Mouse (Mus musculus) monocyte, adult 2 months (primary cell): ENCODE measurements around the gene 1700066M21Rik.

Experiments used
- DNase-seq, 2 experiments: peaks; one replicate each; pipeline ENCODE4 v3.0.0; 2022; ENCODE audit warnings: low spot score in 2 of 2, low read depth in 1 of 2

Gene 1700066M21Rik

DNA sequence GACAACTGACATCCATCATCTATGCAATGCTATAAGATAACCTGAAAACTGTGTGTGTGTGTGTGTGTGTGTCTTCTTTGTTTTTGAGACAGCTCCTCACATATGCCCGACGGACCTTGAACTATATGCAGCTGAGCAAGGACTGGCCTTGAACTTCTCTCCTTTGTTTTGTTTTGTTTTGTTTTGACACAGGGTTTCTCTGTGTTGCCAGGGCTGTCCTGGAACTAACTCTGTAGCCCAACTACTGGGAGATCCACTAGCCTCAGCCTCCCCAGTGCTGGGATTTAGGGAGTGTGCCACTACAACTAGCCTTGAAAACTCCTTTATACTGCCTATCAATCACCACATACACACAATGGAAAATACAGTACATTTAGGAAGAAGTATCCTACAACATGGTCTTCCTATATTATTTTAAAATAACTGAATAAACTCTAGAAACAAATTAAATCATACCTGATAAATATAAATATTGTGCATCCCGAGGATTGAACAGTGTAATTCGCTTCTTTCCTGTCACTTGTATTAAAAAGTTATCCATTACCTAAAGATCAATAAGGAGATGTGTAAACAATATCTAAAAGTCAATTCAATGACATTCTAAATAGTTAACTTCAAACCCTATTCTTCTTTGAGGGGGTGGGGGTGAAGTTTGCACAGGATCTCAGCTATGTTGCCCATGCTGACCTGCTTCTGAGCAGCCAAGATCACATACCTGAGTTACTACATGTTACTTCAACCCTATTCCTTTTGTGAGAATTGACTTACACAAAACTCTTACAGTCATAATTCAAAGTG lies 13.8 kb downstream of the 1700066M21Rik start:
- DNase-seq, result no peak

DNA sequence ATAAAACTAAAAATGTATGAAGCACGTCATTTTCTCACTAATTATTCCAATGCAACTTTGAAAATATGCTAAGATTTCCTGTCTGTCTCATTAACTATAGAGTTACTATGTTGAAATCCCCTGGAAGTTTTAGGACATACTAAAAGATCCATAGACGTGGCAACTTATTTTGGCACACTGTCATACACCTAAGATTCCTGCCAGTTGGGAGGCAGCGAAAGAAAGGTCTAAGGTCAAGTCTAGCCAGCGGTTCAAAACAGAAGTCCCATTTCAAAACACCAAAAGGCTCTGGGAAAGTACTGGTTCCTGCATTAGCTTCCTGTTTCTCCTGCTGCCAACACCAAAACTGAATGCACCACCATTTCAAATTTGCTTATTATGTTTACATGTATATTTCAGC lies 15.0 kb downstream of the 1700066M21Rik start:
- no peak for DNase-seq

DNA sequence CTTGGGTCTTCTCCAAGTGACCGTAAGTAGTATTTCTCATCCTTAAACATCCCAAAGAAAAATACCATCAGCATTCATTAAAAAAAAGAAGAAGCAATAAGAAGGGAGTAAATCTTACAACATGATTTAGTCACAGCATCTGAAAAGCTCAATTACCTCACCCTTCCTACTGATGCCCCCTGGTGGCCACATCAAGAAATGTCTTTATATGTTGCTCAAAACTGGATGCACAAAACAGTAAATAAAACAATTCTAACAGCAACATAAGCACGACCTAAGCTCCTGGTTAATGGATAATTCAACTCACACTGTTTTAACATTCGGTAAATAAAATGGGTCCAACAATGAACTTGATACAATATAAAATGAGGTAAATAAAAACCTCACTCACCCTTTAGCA lies 16.6 kb downstream of the 1700066M21Rik start:
- peak in 1 of 2 experiments; percentile 19 for DNase-seq

DNA sequence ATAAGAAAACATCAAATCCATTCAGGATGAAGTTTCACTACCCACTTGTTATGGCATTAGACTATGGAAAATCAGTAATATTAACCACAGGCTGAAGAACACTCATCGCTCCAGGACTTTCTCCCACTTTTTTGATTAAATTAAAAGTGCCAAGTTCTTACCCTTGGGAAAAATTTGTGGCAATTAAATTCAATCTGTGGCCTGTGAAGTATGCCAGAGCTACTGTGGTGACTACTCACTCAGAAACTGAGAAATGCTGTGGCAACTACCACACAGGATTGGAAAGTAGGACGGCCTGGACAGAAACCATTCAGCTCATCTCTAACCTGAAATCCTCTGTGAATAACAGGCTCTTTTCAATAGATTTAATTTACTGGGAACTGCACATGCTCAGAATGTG lies 22.9 kb downstream of the 1700066M21Rik start:
- DNase-seq, result no peak

DNA sequence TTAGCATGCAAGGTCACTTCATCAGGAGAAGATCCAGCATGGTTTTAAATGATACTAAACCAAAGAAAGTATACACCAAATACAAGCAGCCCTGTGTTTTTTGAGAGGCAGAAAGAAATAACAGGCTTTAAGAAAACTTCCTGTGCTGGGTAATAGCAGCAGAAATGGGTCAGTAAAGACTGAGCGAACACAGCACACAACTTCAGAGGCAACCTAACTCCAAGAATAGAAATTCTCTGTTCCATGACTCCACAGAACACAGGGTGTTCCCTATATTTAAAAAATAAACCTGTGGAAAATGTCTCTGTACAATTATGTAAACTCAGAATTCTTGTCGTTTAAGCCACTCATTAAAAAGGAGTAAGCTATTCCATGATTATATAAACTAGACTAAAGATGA lies 23.5 kb downstream of the 1700066M21Rik start:
- no peak for DNase-seq

DNA sequence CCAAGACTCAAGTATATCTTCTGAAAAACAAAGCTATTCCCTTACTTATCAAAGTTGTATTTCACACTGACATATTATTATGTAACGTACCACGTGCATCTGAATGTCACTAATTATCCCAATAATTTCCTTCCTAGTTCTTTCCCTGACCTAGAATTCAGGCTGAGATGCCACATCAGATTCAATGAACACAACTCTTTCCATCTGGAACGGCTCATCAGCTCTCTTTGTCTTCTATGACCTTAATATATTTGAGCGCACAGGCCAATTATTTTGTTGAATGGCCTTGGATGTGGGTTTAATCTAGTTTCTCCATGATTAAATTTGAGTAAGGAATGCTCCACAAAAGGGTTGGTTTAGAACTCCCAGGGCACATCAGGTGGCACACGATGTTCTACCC lies 24.7 kb downstream of the 1700066M21Rik start:
- no peak for DNase-seq

DNA sequence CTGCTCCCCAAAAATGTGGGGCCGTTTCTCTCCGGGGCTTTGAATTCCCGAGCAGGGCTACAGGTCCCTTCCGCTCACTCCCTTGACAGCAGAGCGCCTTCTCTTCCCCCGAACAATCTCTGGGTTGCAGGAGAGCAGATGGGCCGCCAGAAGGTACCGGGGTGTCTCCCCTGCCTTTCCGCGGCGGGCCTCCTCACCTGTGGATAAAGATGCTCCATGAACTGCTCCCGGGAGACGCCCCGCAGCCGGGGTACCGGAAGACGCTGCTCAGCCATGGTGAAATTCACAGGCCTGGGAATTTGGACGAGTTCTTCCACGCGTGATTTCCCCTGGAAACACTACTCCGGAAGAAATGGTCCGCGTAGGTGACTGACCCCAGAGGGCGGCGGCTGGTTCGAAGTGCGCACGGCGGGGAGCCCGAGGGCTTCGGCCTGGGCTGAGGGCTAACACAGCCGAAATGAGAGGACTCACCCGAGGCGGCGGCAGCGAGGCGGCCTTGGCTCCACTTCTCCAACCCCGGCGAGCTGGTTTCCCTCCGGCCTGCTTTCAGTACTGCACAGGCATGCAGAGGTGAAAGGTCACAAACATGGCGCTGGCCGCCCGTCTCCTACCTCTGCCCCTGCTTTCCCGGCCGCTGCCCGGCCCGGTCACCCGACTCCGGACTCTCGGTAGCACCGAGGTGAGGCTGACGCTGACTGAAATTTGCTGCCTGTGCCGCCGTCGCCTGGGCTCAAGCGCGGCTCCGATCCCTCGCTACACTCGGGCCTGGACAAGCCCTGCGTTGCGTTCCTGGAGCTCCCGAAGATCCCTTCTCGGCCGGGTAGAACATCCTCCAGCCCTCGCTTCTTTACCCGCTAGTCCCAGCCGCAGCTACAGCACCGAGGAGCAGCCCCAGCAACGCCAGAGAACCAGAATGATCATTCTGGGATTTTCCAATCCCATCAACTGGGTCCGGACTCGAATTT lies 29.0 kb downstream of the 1700066M21Rik start, which contains the start of the genes Maip1 and Tyw5:
Gene Maip1 (plus strand): TSS at position 142 of the 965 bp plus-strand sequence.
Gene Tyw5 (minus strand): TSS at position 915 of the 965 bp plus-strand sequence.
- DNase-seq, result peak; percentile 45 to 80

DNA sequence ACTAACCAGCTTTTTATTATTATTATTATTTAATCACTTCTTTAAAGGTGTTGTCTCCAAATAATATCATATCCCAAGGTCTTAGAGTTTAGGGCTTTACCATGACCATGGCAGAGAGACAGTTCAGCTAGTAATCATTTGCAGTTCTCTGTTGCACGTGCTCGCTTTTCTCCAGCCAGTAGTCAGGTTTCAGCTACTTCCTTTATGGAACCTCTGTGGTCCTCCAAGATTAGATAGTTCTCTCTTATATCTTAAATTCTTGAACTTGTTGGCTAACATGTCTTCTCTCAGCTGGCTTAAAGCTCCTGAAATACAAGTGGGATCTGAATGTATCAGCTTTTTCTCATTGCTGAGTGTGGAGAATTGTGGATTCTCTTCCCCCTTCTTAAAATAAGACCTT lies 31.6 kb downstream of the 1700066M21Rik start:
- no peak for DNase-seq

DNA sequence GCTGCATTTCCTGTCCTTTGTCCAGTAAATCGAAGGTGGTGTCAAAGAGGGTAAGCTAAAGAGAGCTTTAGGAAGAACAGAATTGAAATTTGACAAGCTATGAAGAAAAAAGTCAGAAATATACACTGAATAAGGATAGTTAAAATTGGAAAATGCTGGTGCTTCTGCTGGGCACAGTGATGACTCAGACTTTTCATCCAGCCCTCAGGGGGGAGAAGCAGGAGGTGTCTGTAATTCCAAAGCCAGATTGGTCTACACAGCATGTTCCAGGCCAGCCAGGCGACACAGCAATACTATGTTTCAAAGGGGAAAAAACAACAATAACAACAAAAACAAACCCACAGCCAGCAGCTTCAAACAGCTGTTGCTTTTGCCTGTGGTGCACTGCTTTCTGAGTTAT lies 36.0 kb downstream of the 1700066M21Rik start:
- DNase-seq, result no peak

DNA sequence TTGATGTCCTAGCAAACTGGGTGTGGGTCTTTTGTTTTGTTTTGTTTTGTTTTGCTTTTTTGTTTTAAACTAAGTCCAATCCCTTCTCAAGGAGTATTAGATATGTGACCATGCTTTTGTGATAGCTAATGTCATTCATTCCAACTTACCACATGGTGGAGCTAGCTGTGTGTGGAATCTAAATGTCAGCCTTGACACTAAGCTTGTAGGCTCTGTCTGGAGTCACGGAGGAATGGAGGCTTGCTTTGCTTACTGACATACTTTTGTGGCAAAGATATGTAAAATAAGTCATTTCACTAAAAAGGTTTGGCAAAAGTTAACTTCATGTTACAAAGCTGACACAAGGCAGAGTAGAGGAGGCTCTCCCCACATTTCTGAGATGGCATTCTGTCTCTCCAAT lies 46.3 kb downstream of the 1700066M21Rik start:
- no peak for DNase-seq

DNA sequence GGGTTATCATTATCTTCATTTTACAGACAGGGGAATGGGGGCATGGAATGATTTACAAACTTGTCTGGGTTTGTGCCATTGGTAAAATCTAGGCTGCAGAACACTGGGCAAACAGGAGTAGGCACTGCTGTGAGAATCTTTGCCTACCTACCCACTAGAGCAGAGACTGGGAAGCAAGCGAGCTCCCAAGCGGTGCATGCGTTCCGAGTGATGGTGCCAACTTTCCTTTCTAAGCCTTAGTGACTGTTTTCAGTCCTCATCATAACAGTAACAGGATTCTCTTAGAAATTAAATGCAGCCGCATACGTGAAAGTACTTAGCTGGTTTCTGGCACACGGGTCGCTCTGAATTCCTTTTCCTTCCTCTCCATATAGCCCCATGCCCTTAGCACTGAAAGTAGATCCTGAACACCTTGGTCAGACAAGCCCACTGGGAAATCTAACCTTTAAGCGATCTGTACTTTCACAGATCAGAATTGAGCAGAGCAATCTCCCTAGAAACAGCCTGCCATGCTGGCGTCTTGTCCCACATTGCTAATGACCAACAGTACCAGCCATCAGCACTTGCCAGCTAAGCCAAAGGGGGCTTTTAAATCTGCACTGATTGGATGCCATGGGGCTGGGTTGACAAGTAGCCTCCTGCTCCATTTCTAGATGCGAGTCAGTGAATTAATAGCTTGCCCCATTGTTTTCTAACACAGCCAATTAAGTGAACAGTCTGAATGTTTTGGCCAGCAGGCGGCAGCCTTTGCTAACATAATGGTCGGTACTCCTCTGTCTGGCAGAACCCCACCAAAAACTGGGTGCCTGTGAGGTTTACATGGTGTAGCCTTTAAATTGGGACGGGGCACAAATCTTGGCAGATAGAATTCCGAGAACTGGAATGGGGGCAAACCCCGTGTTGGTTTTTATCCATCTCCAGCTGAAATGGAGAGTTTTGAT lies 51.2 kb downstream of the 1700066M21Rik start:
- peak; percentile 27 to 53 for DNase-seq

DNA sequence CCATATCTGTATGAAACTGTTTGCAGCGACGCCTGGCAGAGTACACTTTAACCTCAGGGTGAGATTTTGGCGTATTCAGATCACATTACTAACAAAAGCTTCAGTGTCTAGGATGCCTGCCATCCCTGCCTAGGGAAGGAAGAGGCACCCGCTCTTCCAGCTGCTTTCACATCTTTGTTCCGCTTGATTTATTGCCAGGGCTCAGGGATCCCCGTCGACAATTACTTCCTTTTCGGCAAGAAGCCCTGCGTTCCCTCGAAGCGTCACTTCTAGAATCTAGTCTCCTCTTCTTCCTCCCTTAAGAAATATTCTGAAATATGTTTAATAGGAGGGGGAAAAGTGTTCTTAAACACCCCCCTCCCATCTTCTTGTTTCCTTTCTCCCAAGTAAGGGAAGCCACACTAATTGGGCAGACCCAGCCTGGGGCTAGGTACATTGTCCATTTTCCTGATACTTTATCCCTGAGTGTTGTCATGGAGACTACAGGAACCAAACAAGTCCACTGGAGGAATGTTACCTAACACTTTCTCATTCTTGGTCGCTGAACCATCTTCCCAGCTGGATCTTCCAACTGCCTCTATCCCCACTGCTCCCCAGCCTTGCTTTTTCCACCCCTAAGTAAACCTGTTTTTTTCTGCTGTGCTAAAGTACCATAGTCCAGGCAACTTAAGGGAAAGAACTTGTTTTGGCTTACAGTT lies 52.5 kb downstream of the 1700066M21Rik start:
- peak in 1 of 2 experiments; percentile 6 for DNase-seq

DNA sequence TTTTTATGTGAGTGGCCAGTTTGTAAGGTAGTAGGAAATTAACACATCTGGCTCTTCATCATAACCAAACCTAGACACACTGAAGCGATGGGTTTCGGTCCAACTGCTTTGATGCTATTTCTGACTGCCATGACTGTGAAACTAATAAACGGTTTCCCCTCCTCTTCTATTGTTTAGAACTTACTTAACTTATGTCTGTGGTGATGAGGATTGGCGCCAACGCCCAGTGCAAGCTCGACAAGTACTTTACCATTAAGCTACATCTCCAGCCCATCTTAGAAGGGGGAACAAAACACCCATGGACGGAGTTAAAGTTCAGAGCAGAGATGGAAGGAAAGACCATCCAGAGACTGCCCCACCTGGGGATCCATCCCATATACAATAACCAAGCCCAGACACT lies 55.7 kb downstream of the 1700066M21Rik start:
- DNase-seq, result no peak
